Mouse (Mus musculus) stomach, embryonic 16.5 days (tissue): ENCODE measurements around the gene Arhgap9. TPM values are rescaled to one million over a fixed set of nuclear protein-coding genes. Genes with fewer than 3 reads are reported as not detected.
"Not testable (repeated sequence)": the region's sequence is repeated elsewhere in the genome, so short reads cannot be mapped to it uniquely, and the experiment has no call there.

ENCODE experiments used
- ATAC-seq: fragments of 200-750 bp; cut with Nextera tagmentation; 2 replicates; pipeline ENCODE4 v1.8.0; 2017; ENCODE audit warnings: moderate number of reproducible peaks, moderate TSS enrichment; ENCODE audit not compliant: insufficient read depth, low FRiP score
- H3K27ac ChIP-seq: fragments of 300-500 bp; sonication (generic); 2 replicates; pipeline ENCODE4 v1.5.1; 2014; ENCODE audit warnings: low read length
- H3K27me3 ChIP-seq: fragments of 300-500 bp; sonication (generic); 2 replicates; pipeline ENCODE4 v1.6.1; 2014; ENCODE audit warnings: low read length, control low read depth, mixed read lengths; ENCODE audit not compliant: control insufficient read depth, insufficient read depth
- H3K36me3 ChIP-seq: fragments of 300-500 bp; sonication (generic); 2 replicates; pipeline ENCODE4 v1.6.1; 2014; ENCODE audit warnings: low read length; ENCODE audit not compliant: control insufficient read depth, insufficient read depth
- H3K4me1 ChIP-seq: fragments of 300-500 bp; sonication (generic); 2 replicates; pipeline ENCODE4 v1.6.1; 2014; ENCODE audit warnings: low read length, control low read depth, mixed read lengths; ENCODE audit not compliant: control insufficient read depth, insufficient read depth
- H3K4me2 ChIP-seq: fragments of 300-500 bp; sonication (generic); 2 replicates; pipeline ENCODE4 v1.6.1; 2014; ENCODE audit warnings: low read depth, low read length, mixed read lengths
- H3K4me3 ChIP-seq: fragments of 300-500 bp; sonication (generic); replicated peaks from 2 replicates; pipeline ENCODE4 v1.5.1; 2014; ENCODE audit warnings: mild to moderate bottlenecking, low read length
- H3K9ac ChIP-seq: fragments of 300-500 bp; sonication (generic); 2 replicates; pipeline ENCODE4 v1.6.1; 2014; ENCODE audit warnings: low read length
- H3K9me3 ChIP-seq: fragments of 300-500 bp; sonication (generic); replicated peaks from 2 replicates; pipeline ENCODE4 v1.6.1; 2016; ENCODE audit warnings: low read length, control low read depth; ENCODE audit not compliant: control insufficient read depth
- WGBS: fragments of 180-500 bp; shearing (Covaris S2); extraction: QIAGEN DNeasy Blood & Tissue Kit; methylation state at CpG from one replicate; pipeline ENCODE4 v1.1.7; 2014; 5-methylcytosine and 5-hydroxymethylcytosine counted together
- polyA plus RNA-seq: library from polyadenylated mRNA; unstranded; fragments of >200 nt; fragmentation: Nextera tagmentation; extraction: Ambion mirVana; gene quantifications from 2 replicates; pipeline ENCODE4 v1.2.1, GENCODE M21; 2015

Arhgap9 gene
- polyA plus RNA-seq, 1 experiment from 2014 or later, result 6.6 TPM

DNA sequence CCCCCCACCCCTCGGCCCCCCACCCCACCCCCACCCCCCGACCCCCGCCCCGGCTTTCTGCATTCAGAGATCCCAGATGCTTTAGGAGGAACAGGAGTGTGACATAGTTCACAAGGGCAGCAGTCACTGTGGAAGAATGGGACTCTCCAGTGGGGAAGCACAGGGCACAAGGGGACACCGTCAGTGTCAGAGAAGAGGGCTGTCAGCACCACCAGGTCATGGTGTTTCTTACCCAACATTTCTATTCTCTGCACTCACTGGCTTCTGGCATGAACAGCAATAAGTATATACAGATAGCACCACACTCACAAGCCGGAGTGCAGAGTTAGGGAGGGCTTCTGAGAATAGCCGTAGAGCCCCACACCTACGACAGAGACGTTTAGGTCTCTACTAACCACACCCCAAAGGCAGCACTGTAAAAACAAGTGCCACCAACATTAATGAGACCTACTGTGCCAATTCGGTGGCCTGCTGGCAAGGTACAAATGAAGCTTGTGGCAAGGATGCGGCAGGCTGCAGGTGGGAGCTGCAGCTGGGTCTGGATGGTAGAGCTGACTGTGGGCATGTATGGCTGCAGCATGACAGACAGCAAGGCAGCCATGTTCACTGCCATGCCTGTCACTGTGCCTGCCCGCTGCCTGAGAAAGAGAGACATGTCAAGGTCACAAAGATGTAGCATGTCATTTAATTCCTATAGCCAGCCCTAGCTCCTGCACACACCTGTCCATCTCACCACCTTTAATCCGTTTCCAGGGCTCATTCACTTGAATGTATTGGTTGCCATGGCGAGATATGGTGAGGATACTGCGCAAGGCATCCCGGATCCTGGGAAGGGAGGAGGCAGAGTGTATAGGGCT lies 24.5 kb upstream of the Arhgap9 start:
- no peaks in the 10 kb centered on the region for H3K27me3 ChIP-seq
- 85% methylated on average over 16 of the region's 16 CpGs for WGBS
- H3K4me1 ChIP-seq, result peaks cover 14% of the 10 kb centered on the region
- H3K36me3 ChIP-seq, result peaks cover 31% of the 10 kb centered on the region
- H3K27ac ChIP-seq, result no peak overlapping the region
- no peak for ATAC-seq
- no peaks in the 10 kb centered on the region for H3K9me3 ChIP-seq
- no peak overlapping the region for H3K9ac ChIP-seq
- H3K4me3 ChIP-seq, result no peak overlapping the region
- no peak overlapping the region for H3K4me2 ChIP-seq

- 91% methylated on average over 6 of the region's 6 CpGs for WGBS
- no peaks in the 10 kb centered on the region for H3K4me1 ChIP-seq
- no peaks in the 10 kb centered on the region for H3K9me3 ChIP-seq
- no peak overlapping the region for H3K9ac ChIP-seq
- no peak for ATAC-seq
- no peaks in the 10 kb centered on the region for H3K27me3 ChIP-seq
- H3K4me3 ChIP-seq, result no peak overlapping the region
- no peak overlapping the region for H3K27ac ChIP-seq
- H3K36me3 ChIP-seq, result peaks cover 29% of the 10 kb centered on the region
- H3K4me2 ChIP-seq, result no peak overlapping the region
Observed at GRCm38 (mm10) chr10:127300361-127300760, 21.4 kb upstream of the Arhgap9 start.

DNA sequence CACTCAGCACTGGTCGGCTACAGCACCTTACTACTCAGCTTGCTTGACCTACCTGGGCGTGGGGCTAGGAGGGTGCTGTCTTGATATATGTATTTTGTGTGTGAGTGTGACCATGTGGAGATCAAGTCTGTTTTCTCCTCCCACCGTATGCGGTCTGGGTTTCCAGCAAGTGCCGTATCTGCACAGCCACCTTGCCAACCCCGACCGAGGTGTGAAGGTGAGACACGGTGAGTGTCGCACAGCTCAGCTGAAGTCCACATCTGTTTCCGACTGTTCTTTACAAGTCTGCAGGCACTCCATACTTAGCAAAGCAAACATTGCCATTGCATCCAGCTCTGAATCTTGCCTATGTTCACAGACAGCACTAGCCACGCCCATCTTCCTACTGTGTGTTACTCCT lies 18.6 kb upstream of the Arhgap9 start:
- Histone ChIP-seq H3K36me3 (peaks cover 25% of the 10 kb centered on the region; the same call in 1 of the 2 replicates), H3K9me3 (no peaks in the 10 kb centered on the region), H3K4me1 (no peaks in the 10 kb centered on the region), H3K27me3 (no peaks in the 10 kb centered on the region), H3K9ac (no peak overlapping the region), H3K27ac (no peak overlapping the region), H3K4me3 (no peak overlapping the region), H3K4me2 (no peak overlapping the region)
- WGBS, result 91% methylated on average over 11 of the region's 11 CpGs
- ATAC-seq, result no peak

DNA sequence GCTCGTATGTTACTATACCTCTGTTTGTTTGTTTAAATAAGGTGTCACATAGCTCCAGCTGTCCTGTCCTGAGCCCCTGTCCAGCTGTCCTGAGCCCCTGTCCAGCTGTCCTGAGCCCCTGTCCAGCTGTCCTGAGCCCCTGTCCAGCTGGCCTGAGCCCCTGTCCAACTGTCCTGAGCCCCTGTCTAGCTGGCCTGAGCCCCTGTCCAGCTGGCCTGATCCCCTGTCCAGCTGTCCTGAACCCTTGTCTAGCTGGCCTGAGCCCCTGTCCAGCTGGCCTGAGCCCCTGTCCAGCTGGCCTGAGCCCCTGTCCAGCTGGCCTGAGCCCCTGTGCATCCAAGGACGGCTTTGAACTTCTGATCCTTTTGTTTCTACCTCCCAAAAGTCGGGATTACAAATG lies 12.6 kb upstream of the Arhgap9 start:
- not testable (repeated sequence) for H3K4me2 ChIP-seq, H3K27ac ChIP-seq, H3K9ac ChIP-seq, H3K4me3 ChIP-seq, H3K27me3 ChIP-seq, H3K9me3 ChIP-seq, ATAC-seq
- Histone ChIP-seq H3K4me1 (peaks cover 10% of the 10 kb centered on the region; the same call in 1 of the 2 replicates), H3K36me3 (peaks cover 29% of the 10 kb centered on the region; the same call in 1 of the 2 replicates)
- WGBS, result 85% methylated on average over 3 of the region's 3 CpGs

- Histone ChIP-seq H3K4me3 (peak overlapping the region; percentile 76), H3K9me3 (no peaks in the 10 kb centered on the region), H3K27me3 (no peaks in the 10 kb centered on the region), H3K27ac (peak overlapping the region; percentile 66), H3K4me1 (peaks cover 10% of the 10 kb centered on the region; the same call in 1 of the 2 replicates), H3K9ac (peak overlapping the region; percentile 91), H3K4me2 (peak overlapping the region; percentile 85), H3K36me3 (peaks cover 17% of the 10 kb centered on the region; the same call in 1 of the 2 replicates)
- WGBS, result 31% methylated on average over 23 of the region's 23 CpGs
- peak; percentile 30; the same call in 1 of the 2 replicates for ATAC-seq
Observed at GRCm38 (mm10) chr10:127310523-127311475, 11.0 kb upstream of the Arhgap9 start.

DNA sequence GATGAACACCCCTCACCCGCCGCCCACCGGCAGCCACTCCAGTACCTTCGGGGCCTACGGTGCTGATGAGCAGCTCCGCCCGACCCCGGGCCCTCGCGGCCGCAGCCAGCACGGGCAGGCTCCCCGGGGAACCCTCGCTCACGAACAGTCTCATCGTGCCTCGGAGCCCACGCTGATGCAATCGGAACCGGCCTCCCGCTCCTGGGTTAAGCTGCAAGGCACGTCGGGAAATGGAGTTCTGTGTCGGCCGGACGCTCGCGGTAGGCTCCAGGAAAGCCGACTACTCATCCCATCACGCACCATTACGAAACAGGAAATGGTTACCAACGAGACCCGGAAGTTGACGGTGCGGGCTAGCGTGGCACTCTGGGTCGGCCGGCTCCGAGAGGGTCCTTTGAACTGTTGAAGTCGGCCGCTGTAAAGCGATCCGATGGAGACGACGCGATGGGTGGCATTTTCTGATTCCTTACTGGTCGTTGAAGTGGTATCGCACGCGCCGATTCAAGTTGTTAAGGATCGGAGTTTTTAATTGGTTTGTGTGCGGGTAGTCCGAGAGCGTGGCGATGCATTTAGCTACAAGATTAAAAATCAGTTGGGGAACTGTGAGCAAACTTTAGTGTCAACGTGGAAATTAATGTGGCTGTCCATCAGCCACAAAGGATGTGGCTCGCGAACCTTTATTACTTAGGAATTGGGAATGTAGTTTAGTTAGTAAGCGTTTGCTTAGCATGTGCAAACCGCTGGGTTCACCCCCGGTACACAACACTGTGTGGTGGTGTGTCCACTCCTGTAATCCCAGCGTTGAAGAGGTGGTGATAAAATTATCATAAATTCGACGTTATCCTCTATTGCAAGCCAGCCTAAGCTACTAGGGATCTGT lies 10.0 kb upstream of the Arhgap9 start, which contains the start of gene Mars:
Gene Mars (minus strand): TSS at position 311 of the 880 bp plus-strand sequence.
- Histone ChIP-seq H3K9me3 (no peaks in the 10 kb centered on the region), H3K4me3 (peak within 1 kb of the TSS; percentile 76), H3K36me3 (0 out of 2 replicates have a peak, but pooled peaks cover 10% of the 10 kb centered on the region), H3K27me3 (no peaks in the 10 kb centered on the region), H3K4me2 (peak within 1 kb of the TSS; percentile 85), H3K27ac (peak within 1 kb of the TSS; percentile 86), H3K9ac (peak within 1 kb of the TSS; percentile 91), H3K4me1 (peaks cover 10% of the 10 kb centered on the region; the same call in 1 of the 2 replicates)
- peak; percentile 97 for ATAC-seq
- under 1% methylated on average over 65 of the region's 65 CpGs for WGBS

DNA sequence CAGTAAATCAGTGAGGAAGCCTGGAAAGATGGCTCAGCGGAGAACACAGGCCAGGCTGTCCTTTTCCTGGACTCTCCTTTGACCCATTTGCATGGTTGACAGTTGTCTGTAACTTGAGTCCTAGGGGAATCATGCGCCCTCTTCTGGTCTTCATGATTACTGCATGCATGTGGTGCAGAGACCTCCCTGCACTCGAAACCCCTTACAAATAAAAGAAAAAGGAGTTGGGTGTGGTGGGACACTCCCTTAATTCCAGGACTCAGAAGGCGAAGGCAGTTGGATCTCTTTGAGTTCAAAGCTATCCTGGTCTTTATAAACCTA lies 9.4 kb upstream of the Arhgap9 start:
- Histone ChIP-seq H3K4me3 (peak overlapping the region; percentile 76), H3K4me2 (peak overlapping the region; percentile 61), H3K4me1 (peaks cover 10% of the 10 kb centered on the region; the same call in 1 of the 2 replicates), H3K9ac (peak overlapping the region; percentile 72), H3K9me3 (no peaks in the 10 kb centered on the region), H3K36me3 (0 out of 2 replicates have a peak, but pooled peaks cover 10% of the 10 kb centered on the region), H3K27ac (peak overlapping the region; percentile 86), H3K27me3 (no peaks in the 10 kb centered on the region)
- under 1% methylated on average over 4 of the region's 4 CpGs for WGBS
- ATAC-seq, result peak; percentile 27; the same call in 1 of the 2 replicates

DNA sequence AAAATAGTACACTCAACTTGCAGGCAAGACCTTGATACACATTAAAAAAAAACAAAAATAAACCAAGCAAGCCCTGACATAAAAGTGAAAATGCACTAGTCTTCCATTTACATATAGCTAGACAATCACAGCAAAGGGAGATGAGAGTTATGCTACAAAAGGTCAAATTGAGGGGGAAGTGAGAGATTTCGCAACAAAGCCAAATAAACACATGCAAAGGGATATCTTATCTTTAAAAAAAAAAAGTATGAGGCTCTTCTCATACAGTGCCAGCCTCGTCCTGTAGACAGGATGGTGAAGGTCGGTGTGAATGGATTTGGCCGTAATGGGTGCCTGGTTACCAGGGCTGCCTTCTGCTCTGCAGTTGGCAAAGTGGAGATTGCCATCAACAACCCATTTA lies 8.9 kb upstream of the Arhgap9 start:
- no peaks in the 10 kb centered on the region for H3K27me3 ChIP-seq
- no peaks in the 10 kb centered on the region for H3K9me3 ChIP-seq
- no peak overlapping the region for H3K4me3 ChIP-seq
- 0 out of 2 replicates have a peak, but pooled peaks cover 10% of the 10 kb centered on the region for H3K36me3 ChIP-seq
- peaks cover 10% of the 10 kb centered on the region; the same call in 1 of the 2 replicates for H3K4me1 ChIP-seq
- ATAC-seq, result no peak
- no peak overlapping the region for H3K9ac ChIP-seq
- 71% methylated on average over 4 of the region's 4 CpGs for WGBS
- no peak overlapping the region for H3K4me2 ChIP-seq
- no peak overlapping the region for H3K27ac ChIP-seq
